Mouse (Mus musculus): ENCODE results near the gene Nbeal2.

DNA sequence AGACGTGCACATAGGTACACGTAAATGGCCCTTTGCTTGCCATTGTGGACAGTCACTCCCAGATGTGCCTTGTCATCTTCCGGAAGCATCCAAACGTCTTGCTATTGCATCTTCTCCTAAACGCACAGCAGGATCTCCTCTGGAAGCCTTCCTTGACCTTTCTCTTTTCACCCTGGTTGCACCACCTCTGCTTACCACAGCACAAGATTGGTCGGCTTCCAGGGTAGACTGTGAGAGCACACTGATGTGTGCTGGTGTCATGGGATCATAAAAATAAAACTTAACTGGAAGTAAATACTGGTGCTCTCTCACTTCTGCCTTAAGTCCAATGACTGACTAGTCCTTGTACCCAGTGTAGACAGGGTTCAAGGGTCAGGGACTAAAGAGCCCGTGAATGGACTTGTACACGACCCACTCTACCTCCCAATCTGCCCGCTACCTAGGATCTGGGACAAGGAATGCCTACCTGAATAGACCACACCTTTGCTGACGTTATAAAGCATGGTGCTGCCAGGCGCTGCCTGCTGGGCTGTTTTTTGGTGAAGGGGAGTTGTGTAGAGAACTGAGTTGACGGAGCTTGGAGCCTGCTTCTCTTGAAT, 31.2 kb downstream of the Nbeal2 start:
- TF ChIP-seq CTCF (IDR thresholded peaks at IDR 0.05; ENCODE audit: low read depth) (no peak), EP300 (optimal IDR thresholded peaks at IDR 0.05) (no peak)
